In the genomic region with DNA sequence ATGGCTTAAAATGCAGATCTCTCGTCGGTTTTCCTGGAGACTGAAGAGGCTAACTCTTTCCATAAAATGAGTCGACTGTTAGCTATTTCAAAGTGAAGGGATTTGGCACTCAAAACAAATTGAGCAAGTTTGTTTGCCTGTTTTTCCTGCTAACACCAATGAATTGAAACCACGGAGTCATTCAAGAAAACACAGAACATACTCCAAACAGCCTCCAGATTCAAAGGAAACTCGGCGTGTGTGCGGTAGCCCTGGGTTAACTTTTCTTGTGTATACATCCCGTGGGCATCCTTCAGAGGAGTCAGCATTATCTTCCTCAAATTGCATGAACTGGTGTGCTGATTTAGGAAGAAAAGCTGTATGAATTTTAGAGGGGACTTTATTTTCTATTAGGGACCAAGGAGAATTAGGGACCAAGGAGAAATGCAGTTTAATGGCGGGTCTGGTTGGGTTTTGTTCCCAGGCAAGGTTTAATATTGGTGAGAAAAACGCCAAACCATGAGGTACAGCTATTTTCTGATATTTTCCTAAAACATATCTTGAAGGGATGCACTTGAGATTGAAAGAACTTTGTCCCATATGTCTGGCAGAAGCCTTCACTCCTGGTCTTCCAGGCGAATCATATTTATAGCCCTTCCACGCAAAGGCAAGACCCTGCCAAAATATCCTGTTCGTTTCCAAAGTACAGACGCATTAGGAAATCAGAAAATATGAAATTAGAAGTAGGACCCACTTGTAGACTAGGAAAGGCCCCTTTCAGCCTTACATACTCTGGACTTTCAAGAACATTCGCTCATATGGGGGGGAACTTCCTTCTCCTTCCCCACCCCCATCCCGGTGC, we compare ENCODE assay signal across 20 mouse cellular contexts. TPM values are rescaled to one million over a fixed set of nuclear protein-coding genes. Genes with fewer than 3 reads are reported as not detected.
DNase-seq lines count a peak whose midpoint lies in the region; ATAC-seq and TF ChIP-seq lines count a peak whose summit lies in the region.
"Had no signal": no experiment of that assay in that cellular context is flagged by ENCODE, and none has a peak within 500 bp of the region (broad histone marks: within the 10 kb centered on the region; RNA-seq: fewer than 3 reads in every experiment).

No protein-coding gene starts in this region.

- H3K9ac ChIP-seq in limb, embryonic 12.5 days (replicated peaks) = no peak overlapping the region
- H3K9ac ChIP-seq in embryonic facial prominence, embryonic 13.5 days = no peak overlapping the region
- H3K9ac ChIP-seq: heart, embryonic 13.5 days had no signal

- H3K4me2 ChIP-seq in limb, embryonic 12.5 days = 0 out of 2 replicates have a peak overlapping the region, but pooled peaks have one; percentile 62
- 0 out of 2 replicates have a peak overlapping the region, but pooled peaks have one; percentile 16 for H3K4me2 ChIP-seq in embryonic facial prominence, embryonic 13.5 days
- H3K4me2 ChIP-seq in myocyte (ENCODE audit: low read depth) = no peak overlapping the region

- H3K9me3 ChIP-seq in limb, embryonic 12.5 days = no peaks in the 10 kb centered on the region
- H3K9me3 ChIP-seq in limb, embryonic 10.5 days (replicated peaks) = no peaks in the 10 kb centered on the region
- H3K9me3 ChIP-seq in embryonic facial prominence, embryonic 13.5 days = no peaks in the 10 kb centered on the region
- H3K9me3 ChIP-seq: heart, embryonic 13.5 days had no signal

- no peak overlapping the region for H3K4me3 ChIP-seq in limb, embryonic 12.5 days (replicated peaks)
- no peak overlapping the region for H3K4me3 ChIP-seq in limb, embryonic 10.5 days
- H3K4me3 ChIP-seq in embryonic facial prominence, embryonic 13.5 days = 0 out of 2 replicates have a peak overlapping the region, but pooled peaks have one; percentile 7
- peak overlapping the region; percentile 94 for H3K4me3 ChIP-seq in myocyte

- no peak overlapping the region for H3K27ac ChIP-seq in limb, embryonic 12.5 days
- no peak overlapping the region for H3K27ac ChIP-seq in limb, embryonic 10.5 days
- no peak overlapping the region for H3K27ac ChIP-seq in embryonic facial prominence, embryonic 13.5 days
- H3K27ac ChIP-seq: heart, embryonic 13.5 days had no signal

- H3K36me3 ChIP-seq in limb, embryonic 12.5 days = no peaks in the 10 kb centered on the region
- no peaks in the 10 kb centered on the region for H3K36me3 ChIP-seq in limb, embryonic 10.5 days
- H3K36me3 ChIP-seq in embryonic facial prominence, embryonic 13.5 days = no peaks in the 10 kb centered on the region
- H3K36me3 ChIP-seq in myocyte (ENCODE audit: control insufficient read depth, insufficient read depth) = no peaks in the 10 kb centered on the region
- H3K36me3 ChIP-seq: heart, embryonic 13.5 days had no signal

- 3% methylated on average over 16 of the region's 16 CpGs for WGBS in limb, embryonic 12.5 days
- 4% methylated on average over 16 of the region's 16 CpGs for WGBS in limb, embryonic 10.5 days
- 5% methylated on average over 16 of the region's 16 CpGs for WGBS in embryonic facial prominence, embryonic 13.5 days

- peaks cover 31% of the 10 kb centered on the region for H3K79me2 ChIP-seq in myocyte (ENCODE audit: control insufficient read depth, insufficient read depth)

- ATAC-seq in limb, embryonic 12.5 days (ENCODE audit: insufficient number of reproducible peaks, insufficient read depth, low FRiP score, low TSS enrichment, low read depth) = no peak
- no peak for ATAC-seq in embryonic facial prominence, embryonic 13.5 days (ENCODE audit: insufficient number of reproducible peaks, insufficient read depth, low FRiP score, low TSS enrichment, low read depth)

- peaks cover 89% of the 10 kb centered on the region for H3K27me3 ChIP-seq in limb, embryonic 12.5 days
- peaks cover 98% of the 10 kb centered on the region for H3K27me3 ChIP-seq in limb, embryonic 10.5 days (ENCODE audit: low read depth, poor library complexity, severe bottlenecking)
- H3K27me3 ChIP-seq in embryonic facial prominence, embryonic 13.5 days = peaks cover 91% of the 10 kb centered on the region
- H3K27me3 ChIP-seq in myocyte (ENCODE audit: control insufficient read depth, insufficient read depth, insufficient read length) = no peaks in the 10 kb centered on the region

- DNase-seq in limb, embryonic 10.5 days (ENCODE audit: low spot score) = no peak
- peak; percentile 30 for DNase-seq in embryo, embryonic 11 days
- DNase-seq in heart, postnatal 10 days = no peak
- DNase-seq in left cerebral cortex, postnatal 36 days (ENCODE audit: low spot score in 2 of 2) = no peak
- DNase-seq: adrenal gland, adult 2 months; cerebellum, adult 11 months; kidney, adult 11 months; kidney, postnatal 10 days; left cerebral cortex, postnatal 4 days; lung, adult 2 months; lung, postnatal 36 days; thymus, postnatal 14 days had no signal

- H3K4me1 ChIP-seq in limb, embryonic 12.5 days (replicated peaks) = peaks cover 16% of the 10 kb centered on the region
- H3K4me1 ChIP-seq in limb, embryonic 10.5 days = peaks cover 42% of the 10 kb centered on the region
- H3K4me1 ChIP-seq in embryonic facial prominence, embryonic 13.5 days = peaks cover 25% of the 10 kb centered on the region

- H3ac ChIP-seq in myocyte (ENCODE audit: control insufficient read depth, insufficient read length) = no peak overlapping the region

- no peak for TF ChIP-seq POLR2A in myocyte (IDR thresholded peaks at IDR 0.05; ENCODE audit: insufficient read length, low read depth)

- intact Hi-C loops in heart, postnatal 10 days (cut with DNase I) = no loop called here
- intact Hi-C loops in left cerebral cortex, postnatal 36 days (cut with DNase I) = no loop called here

TF ChIP-seq in myocyte, 11 proteins besides CTCF, POLR2A, EP300 and RAD21:
- no peak for TF ChIP-seq MAX (IDR thresholded peaks at IDR 0.05; ENCODE audit: low read depth)

RNA-seq across cellular contexts. Expression of a gene that starts 1.7 kb away (rescaled TPM):
- 34.8 and 35.6 TPM in 2 replicates for polyA plus RNA-seq in limb, embryonic 12.5 days (2016; fragmentation: Nextera tagmentation; extraction: Ambion mirVana)
- 25.6 and 39.1 TPM in 2 replicates for polyA plus RNA-seq in limb, embryonic 10.5 days (2016; fragmentation: Nextera tagmentation; extraction: Ambion mirVana)
- polyA plus RNA-seq in embryonic facial prominence, embryonic 13.5 days (2015; fragmentation: Nextera tagmentation; extraction: Ambion mirVana) = 62.5 and 65.6 TPM in 2 replicates
- 35.6 TPM for polyA plus RNA-seq in myocyte (2012; fragmentation: generic; extraction: Trizol)
- 1 to 10 TPM; 1.4 to 1.6 TPM for total RNA-seq in heart, postnatal 10 days (2021)
- not detected for total RNA-seq in left cerebral cortex, postnatal 36 days (2021)
- total RNA-seq: granulocyte monocyte progenitor cell, adult 5-6 weeks; layer of hippocampus, adult 18-20 months; left cerebral cortex, adult 18-20 months; left cerebral cortex, postnatal 4 days; megakaryocyte-erythroid progenitor cell, adult 5-6 weeks had no signal

Comparison
In these comparisons a context has a peak if more than half of its experiments do, and no peak if none do; other contexts are left out.
1. H3K4me3 ChIP-seq: peak in embryonic facial prominence, embryonic 13.5 days (single experiment) and myocyte (single experiment); none in limb, embryonic 12.5 days (single experiment) and limb, embryonic 10.5 days (single experiment).